Mouse (Mus musculus) 3134 (cell line): ENCODE data around the gene Tmem175.
"Not testable (repeated sequence)": the region's sequence is repeated elsewhere in the genome, so short reads cannot be mapped to it uniquely, and the experiment has no call there.

Experiments
- DNase-seq: peaks from one replicate; pipeline ENCODE4 v3.0.0-alpha.2; 2011; ENCODE audit warnings: low spot score; ENCODE audit not compliant: insufficient read length; ENCODE audit errors: extremely low read depth

The Tmem175 gene

GRCm38 (mm10) chr5:108629634-108630483 is at the start of gene Tmem175, which contains the start of gene Gak:
Gene Tmem175 (plus strand): TSS chr5:108629770.
Gene Gak (minus strand): TSS chr5:108629755.
- DNase-seq = peak; percentile 96

DNA sequence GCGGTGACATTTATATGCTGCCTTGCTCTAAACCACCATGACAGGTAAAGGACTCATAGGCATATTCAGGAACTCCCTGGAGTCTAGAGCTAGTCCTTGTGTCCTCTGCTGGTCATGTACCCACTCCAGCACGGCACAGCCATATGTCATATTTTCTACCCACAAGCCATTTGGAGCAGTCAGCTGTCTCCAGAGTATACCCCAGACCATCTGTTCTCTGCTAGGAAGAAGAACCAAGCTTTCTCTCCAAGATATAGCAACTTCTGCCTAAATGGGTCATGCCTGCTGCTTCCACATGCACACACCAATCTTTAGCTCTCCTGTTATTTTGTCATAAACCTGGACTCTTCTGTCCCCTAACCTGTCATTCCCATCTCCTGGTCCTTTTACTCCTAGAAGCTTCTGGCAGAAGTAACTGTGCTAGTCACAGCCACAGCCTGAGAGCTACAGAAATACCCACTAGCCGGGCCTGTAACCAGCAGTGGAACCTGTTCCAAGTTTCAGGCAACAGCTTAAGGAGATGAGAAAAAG is 48.1 kb upstream of the Tmem175 start:
- DNase-seq = no peak

- DNase-seq = no peak
Observed at GRCm38 (mm10) chr5:108599923-108600322, 29.6 kb upstream of the Tmem175 start.

DNA sequence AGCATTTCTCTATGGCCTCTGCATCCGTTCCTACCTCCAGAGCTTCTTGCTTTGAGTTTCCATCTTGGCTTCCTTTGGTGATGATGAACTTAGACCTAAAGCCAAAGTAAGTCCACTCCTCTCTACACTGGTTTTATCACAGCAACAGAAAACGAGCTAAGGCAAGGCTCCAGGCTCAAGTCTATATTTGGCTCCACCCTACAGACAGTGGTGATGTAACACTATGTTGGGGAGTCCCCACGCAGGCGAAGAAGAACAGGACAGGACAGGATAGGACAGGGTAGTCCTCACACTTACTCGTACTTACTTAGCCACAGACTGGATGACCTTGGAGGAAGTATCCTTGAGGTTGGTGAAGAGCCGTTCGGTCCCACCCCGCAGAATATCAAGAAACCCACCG is 27.0 kb upstream of the Tmem175 start:
- no peak for DNase-seq

DNA sequence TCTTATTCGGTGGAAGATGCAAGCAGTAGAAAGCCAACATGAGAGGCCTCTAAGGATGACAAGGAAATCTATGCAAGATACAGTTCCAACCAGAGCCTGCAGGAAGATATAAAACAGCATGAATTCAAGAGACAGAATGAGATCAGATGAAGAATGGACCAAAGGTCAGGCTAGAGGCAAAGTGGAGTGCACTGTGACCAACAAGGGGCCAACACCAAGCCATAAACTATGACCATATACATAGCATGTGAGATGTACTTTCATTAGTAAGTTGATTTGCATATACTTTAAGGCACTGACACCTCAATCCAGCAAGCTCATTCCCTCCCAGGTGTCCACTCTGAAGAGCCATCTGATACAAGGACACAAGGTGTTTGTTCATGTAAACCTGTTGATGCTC is 19.1 kb upstream of the Tmem175 start:
- DNase-seq = no peak

DNA sequence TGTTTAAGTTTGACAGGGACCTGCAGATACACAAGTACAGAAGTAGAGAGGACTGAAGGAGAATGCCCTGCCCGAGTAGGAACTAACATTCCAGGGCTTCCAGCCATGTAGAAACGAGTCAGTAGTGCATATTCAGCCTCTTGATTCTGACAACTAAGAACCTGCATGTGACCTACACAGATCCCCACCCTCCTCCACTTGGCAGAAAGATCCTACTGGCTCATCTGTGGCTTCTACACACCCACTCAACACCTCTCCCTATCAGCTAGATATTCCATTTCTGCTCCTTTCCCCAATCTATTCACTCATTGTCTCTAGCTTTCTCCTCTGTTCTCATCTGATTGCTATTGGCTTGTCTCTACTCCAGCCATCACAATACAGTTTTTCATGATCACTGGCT is 7.7 kb upstream of the Tmem175 start:
- no peak for DNase-seq

DNA sequence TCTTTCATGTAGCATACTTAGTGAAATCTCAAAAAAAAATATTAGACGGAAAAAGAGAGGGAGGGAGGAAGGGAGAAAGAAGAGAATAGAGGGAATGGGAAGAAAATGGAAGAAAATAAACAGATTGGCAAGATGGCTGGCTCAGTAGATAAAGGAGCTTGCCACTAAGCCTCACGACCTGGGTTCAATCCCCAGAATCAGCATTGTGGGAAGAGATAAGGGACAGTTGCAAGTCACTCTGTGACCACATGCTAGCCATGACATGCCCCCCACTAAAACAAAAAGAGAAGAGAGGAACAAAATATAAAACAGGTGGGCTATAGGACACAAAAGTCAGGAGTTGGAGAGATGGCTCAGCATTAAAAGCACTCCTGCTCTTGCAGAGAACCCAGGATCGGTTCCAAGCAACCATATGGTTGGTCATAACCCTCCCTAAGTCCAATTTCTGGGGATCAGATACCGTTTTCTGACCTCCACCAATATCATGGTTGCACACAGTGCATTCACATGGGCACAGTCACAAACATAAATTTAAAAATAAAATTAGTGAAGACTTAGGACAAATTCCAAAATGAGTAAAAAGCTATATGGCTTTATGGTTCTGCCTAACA is 3.4 kb upstream of the Tmem175 start:
- DNase-seq = no peak

GRCm38 (mm10) chr5:108628891-108629633 is 508 bp upstream of the Tmem175 start:
- no peak for DNase-seq

DNA sequence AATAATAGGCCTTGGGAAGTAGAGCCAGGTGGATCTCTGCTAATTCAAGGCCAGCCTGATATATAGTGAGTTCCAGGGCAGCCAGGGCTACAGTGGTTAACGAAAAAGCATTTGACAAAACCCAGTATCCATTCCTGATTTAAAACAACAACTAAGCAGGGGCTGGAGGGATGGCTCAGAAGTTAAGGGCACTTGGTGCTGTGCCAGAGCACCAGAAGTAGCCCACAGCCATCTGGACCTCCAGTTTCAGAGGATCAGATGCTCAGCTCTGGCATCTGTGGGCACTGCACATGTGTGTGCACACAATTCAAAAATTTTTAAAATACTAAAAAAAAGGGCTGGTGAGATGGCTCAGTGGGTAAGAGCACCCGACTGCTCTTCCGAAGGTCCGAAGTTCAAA is 4.1 kb downstream of the Tmem175 start:
- DNase-seq = no peak

DNA sequence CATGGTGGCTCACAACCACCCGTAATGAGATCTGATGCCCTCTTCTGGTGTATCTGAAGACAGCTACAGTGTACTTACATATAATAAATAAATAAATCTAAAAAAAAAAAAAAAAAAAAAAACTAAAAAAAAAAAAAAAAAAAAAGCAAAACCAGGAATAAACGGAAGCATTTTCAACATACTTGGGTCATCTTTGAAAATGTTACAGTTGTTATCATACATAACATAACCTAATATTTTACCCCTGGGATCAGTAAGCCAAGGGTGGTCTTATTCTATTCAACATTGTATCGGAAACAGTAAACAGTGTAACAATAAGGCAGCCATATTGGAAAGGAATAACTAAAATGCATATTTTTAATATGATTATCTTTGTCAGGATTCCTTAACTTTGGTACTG is 4.5 kb downstream of the Tmem175 start:
- not testable (repeated sequence) for DNase-seq

GRCm38 (mm10) chr5:108636172-108636571 is 6.6 kb downstream of the Tmem175 start:
- DNase-seq = no peak

GRCm38 (mm10) chr5:108643674-108644073 is 14.1 kb downstream of the Tmem175 start:
- DNase-seq = no peak

DNA sequence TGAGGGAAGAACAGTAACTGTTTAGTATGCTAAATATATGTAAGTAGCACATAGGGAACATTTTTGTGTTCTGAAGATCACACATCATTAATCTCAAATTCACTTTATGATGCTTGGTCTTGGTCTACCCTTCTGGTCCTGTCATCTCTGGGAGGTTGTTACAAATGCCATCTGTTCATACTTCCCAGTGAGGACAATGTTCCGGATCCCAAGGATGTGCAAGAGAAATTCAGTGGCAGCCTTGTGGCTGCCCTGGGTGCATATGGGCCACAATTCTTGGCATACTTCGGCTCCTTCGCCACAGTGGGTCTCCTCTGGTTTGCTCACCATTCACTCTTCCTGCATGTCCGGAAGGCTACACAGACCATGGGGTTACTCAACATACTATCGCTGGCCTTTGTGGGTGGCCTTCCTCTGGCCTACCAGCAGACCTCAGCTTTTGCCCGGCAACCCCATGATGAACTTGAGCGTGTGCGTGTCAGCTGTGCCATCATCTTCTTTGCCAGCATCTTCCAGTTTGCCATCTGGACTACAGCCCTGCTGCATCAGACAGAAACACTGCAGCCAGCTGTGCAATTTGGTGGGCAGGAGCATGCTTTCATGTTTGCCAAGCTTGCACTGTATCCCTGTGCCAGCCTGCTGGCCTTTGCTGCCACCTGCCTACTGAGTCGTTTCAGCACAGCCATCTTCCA is 16.2 kb downstream of the Tmem175 start:
- no peak for DNase-seq

DNA sequence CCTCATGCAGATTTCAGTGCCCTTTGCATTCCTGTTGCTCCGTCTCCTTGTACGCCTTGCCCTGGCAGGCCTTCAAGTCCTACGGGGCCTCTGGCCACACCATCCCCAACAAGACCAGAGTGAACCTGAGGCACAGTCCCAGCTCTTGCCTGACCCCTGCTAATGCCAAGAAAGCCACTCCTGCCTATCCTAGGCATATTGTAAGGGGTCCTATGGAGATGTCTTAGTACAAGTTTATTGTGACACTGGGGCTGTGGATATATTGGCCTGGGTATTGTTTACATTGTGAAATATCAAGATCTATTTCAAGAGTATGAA is 16.7 kb downstream of the Tmem175 start:
- no peak for DNase-seq

- no peak for DNase-seq
Observed at GRCm38 (mm10) chr5:108647311-108647710, 17.7 kb downstream of the Tmem175 start.

GRCm38 (mm10) chr5:108647820-108648465 is 18.4 kb downstream of the Tmem175 start:
- DNase-seq = no peak

DNA sequence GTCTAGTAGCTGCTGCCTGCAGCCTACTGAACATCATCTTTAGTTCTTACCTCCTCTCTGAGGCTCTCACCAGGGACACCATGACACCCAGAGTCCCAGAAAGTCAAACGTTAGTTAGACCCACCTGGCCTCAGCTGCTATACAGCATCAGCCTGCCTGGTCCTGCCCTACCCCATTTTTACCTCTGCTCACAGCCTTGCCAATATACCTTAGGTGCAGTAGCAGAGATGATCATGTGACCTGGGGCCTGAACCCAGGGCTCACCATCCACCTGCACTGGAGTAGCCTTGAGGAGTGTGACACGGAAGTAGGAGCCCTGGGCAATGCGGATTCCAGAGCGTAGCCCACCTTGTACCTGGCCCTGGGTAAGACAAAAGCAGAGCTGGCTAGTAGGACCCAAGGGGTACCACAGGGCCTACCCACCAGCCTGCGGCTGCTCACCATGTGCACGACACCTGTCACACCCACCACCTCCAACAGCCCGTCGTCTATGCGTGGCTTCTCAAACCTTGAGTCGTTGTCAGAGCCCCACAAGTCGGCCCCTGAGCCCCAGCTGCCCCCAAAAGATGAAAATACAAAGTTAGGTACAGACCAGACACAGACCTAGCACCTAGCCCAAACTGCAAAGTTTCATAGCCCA is 19.5 kb downstream of the Tmem175 start:
- DNase-seq = no peak

- no peak for DNase-seq
Observed at GRCm38 (mm10) chr5:108650341-108650740, 20.8 kb downstream of the Tmem175 start.

DNA sequence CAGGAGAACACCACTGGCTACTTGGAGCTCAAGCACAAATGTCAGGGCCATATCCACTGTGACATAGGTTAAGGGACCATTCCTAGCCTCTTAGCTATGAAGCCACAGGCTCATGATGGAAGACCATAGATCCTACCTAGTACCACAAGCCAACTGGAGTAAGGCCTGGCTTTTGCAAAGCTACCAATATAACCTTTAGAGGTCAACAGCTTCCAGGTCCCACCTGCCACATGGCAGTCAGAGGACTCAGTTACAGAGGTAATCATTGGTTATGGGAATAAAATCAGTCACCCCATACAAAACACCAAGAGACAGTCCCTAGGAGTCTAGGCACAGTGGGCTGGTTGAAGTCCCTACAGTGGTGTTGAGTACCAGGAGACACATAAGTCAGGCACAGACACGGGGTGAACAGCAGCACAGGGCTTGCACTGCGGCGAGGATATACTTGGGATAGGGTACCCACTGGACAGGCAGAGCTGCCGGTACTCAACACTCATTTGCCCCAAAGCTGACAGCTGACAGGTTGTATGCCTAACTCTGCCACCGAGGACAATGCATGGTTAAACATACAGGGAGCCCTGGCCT is 21.7 kb downstream of the Tmem175 start:
- no peak for DNase-seq
